Mouse (Mus musculus): ENCODE results near the gene Ankrd26.
A peak's percentile ranks its signal among the peaks of the same experiment; 100 is the strongest.

Ankrd26 gene

GRCm38 (mm10) chr6:118478957-118479708 is 82.9 kb downstream of the Ankrd26 start, which contains the start of gene Zfp9:
Zfp9 (minus strand) TSS chr6:118479320.
- peak; percentile 76 for DNase-seq (ENCODE audit: low spot score)

GRCm38 (mm10) chr6:118477875-118478785 is 83.9 kb downstream of the Ankrd26 start:
- no peak for DNase-seq (ENCODE audit: low spot score)

DNA sequence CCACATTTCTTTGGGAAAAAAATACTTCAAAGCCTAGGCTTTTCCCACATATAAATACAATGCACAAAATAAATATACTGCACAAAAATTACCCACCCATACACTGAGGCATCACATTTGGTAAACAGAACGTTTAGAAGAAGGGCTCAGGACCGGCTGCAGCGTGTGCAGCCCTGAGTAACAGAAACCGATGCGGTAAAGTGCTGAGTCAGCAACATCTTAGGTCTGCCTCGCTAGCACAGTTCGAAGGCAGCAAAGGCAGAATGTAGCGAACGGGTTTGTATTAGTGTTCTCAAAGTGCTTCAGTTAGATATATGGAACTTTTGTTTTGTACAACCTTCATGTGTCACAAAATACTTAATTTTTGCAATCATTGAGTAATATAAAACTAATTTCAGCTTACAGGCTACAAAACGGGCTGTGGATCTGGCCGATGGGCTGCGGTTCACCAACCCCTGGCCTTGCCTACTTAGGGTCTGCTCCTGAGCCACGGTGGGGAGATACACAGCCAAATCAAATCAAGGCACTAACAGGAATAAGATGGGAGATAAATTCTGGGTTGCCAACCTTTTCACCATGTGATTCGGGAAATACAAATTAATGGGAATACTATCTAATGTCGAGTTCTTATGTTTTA is 99.8 kb downstream of the Ankrd26 start:
- DNase-seq (ENCODE audit: low spot score) = no peak

DNA sequence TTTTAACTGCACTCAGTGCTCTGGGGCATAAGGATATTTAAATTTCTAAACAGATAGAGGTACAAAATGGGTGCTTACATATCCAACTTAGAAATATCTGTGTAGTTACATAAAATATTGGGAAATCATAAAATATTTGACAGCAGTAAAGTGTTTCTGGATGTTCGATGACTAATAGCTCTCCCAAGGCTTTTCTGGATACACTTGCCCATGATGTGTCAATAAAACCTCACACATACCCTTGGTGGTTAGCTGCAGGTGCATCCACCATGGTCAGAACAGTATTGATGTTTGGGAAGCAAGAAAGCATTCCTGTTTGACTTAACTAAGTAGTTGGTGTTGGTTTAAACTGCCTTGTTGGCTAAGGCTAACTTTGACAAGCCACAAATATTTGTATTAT is 104.3 kb downstream of the Ankrd26 start:
- no peak for DNase-seq (ENCODE audit: low spot score)

DNA sequence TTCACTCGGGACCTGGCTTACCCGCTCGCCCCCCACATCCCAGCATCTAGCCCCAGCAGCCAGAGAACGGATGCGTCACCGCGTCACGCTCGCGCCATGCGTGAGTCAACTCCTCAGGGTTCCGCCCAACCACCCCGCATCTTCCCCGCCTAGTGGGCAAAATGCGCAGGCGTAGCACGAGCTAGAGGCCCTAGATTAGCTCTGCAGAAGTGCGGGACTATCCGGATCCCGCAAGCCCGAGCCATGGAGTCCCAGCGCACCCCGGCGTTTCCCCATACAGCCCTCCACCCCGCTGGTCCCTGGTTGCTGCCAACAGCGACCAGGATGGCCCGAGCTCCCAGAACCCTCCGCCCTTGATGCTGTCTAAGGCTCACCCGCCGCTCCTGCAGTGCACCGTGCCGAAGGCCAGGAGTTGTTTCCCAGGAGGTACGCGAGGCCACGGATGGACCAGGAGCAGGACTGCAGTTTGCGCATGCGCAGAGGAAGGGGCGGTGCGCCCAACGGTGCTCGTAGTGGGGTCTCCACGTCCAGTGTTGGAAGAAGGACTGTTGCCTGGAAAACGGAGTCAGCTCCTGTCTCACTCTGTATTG is 106.9 kb downstream of the Ankrd26 start, which contains the start of gene Zfp248:
TSS of gene Zfp248 (minus strand) at position 487 of the 590 bp plus-strand sequence.
- peak; percentile 86 for DNase-seq (ENCODE audit: low spot score)

GRCm38 (mm10) chr6:118454452-118454851 is 107.6 kb downstream of the Ankrd26 start:
- DNase-seq (ENCODE audit: low spot score) = no peak

Measured in left cerebral cortex, adult 11 months (tissue).